Mouse (Mus musculus): Measurements from ENCODE around the gene Tppp3.

- TF ChIP-seq CTCF (IDR thresholded peaks at IDR 0.05; ENCODE audit: control insufficient read depth, insufficient read depth, low read length) (no peak), POLR2A (IDR thresholded peaks at IDR 0.05; ENCODE audit: borderline replicate concordance, control insufficient read depth, low read depth, low read length) (no peak)
These were observed 23.2 kb upstream of the Tppp3 start for GRCm38 (mm10) chr8:105494566-105494965.

Measured in bone marrow, adult 2 months (tissue).